ENCODE assay signal across 9 mouse cellular contexts in the genomic region with DNA sequence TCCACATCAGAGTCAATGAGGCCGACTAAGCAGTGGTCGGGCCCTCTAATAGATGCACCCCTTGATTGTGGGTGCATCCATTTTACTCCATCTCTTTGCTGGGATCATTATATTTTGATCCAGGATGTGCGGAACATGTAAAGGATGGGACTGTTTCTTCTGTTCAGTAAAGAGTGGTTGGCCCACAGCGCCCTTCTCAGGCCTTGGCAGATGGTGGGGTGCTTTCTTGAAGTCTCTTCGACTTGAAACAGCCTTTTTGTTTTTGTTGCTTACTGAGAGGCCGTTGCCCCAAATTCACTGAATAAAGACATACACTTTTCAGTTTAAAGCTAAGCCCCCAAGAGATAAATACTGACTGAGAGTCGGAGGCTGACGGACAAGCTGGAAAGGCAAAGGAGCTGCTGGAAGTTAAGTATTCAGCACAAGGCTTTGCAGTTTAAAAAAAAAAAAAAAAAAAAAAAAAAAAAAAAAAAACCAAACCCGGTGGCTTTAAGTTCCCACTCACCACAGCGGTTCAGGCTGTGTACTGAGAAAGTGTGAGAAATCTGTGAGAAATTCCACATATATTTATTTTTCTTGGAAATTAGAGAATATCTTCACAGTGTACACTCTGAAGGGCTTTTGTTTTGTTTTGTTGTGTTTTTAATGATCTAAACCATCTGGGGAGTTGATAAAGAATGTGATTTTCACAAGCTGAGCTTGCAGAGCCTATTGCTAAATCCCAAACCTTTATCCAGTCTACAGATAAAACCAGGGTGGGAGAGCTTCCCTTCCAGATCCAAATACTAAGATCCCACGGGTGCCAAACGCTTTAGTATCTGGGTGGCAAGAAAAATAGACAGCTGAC.
DNase-seq lines count a peak whose midpoint lies in the region; ATAC-seq lines count a peak whose summit lies in the region.
"Had no signal": no experiment of that assay in that cellular context is flagged by ENCODE, and none has a peak within 500 bp of the region (broad histone marks: within the 10 kb centered on the region; RNA-seq: fewer than 3 reads in every experiment).

No protein-coding gene starts in this region.

- DNase-seq in layer of hippocampus, postnatal 36 days: peak; percentile 6 to 18
- no peak for DNase-seq in layer of hippocampus, adult 18-20 months (ENCODE audit: low spot score in 2 of 2)
- DNase-seq in embryonic facial prominence, embryonic 10.5 days (ENCODE audit: low spot score): no peak
- DNase-seq in heart, postnatal 10 days: peak; percentile 30 to 41
- DNase-seq in adrenal gland, postnatal 25 days: no peak
- DNase-seq in MN1 (ENCODE audit: low spot score): no peak
- DNase-seq in adrenal gland, postnatal 10 days: no peak

- peaks cover 19% of the 10 kb centered on the region for H3K4me1 ChIP-seq in embryonic facial prominence, embryonic 10.5 days
- H3K4me1 ChIP-seq in neural tube, embryonic 12.5 days: peaks cover 15% of the 10 kb centered on the region
- H3K4me1 ChIP-seq: megakaryocyte, embryonic 14.5 days had no signal

- no peak overlapping the region for H3K9ac ChIP-seq in neural tube, embryonic 12.5 days

- no peak overlapping the region for H3K4me3 ChIP-seq in embryonic facial prominence, embryonic 10.5 days
- no peak overlapping the region for H3K4me3 ChIP-seq in neural tube, embryonic 12.5 days
- H3K4me3 ChIP-seq: megakaryocyte, embryonic 14.5 days had no signal

- H3K36me3 ChIP-seq in embryonic facial prominence, embryonic 10.5 days (replicated peaks): no peaks in the 10 kb centered on the region
- no peaks in the 10 kb centered on the region for H3K36me3 ChIP-seq in neural tube, embryonic 12.5 days

- H3K27ac ChIP-seq in embryonic facial prominence, embryonic 10.5 days (replicated peaks): peak overlapping the region; percentile 24; the same call in 1 of the 2 replicates
- H3K27ac ChIP-seq in neural tube, embryonic 12.5 days: peak overlapping the region; percentile 72

- no peak; the same call in 1 of the 2 replicates for ATAC-seq in neural tube, embryonic 12.5 days (ENCODE audit: low FRiP score, low read depth)

- no peaks in the 10 kb centered on the region for H3K9me3 ChIP-seq in embryonic facial prominence, embryonic 10.5 days
- no peaks in the 10 kb centered on the region for H3K9me3 ChIP-seq in neural tube, embryonic 12.5 days

- WGBS in embryonic facial prominence, embryonic 10.5 days: 57% methylated on average over 12 of the region's 12 CpGs
- 50% methylated on average over 12 of the region's 12 CpGs for WGBS in neural tube, embryonic 12.5 days

- peak overlapping the region; percentile 32 for H3K4me2 ChIP-seq in neural tube, embryonic 12.5 days (replicated peaks)

- intact Hi-C loops in heart, postnatal 10 days (cut with DNase I): no loop called here

- no peaks in the 10 kb centered on the region for H3K27me3 ChIP-seq in embryonic facial prominence, embryonic 10.5 days (replicated peaks; ENCODE audit: low read depth, poor library complexity, severe bottlenecking)
- H3K27me3 ChIP-seq in neural tube, embryonic 12.5 days (replicated peaks): no peaks in the 10 kb centered on the region
- H3K27me3 ChIP-seq: megakaryocyte, embryonic 14.5 days had no signal

Comparison
In these comparisons a context has a peak if more than half of its experiments do, and no peak if none do; other contexts are left out.
1. DNase-seq: peak in layer of hippocampus, postnatal 36 days (2 of 2) and heart, postnatal 10 days (2 of 2); none in layer of hippocampus, adult 18-20 months (0 of 2), embryonic facial prominence, embryonic 10.5 days (single experiment), adrenal gland, postnatal 25 days (single experiment), MN1 (single experiment) and adrenal gland, postnatal 10 days (single experiment).